Mouse (Mus musculus): ENCODE measurements around the gene Riox1. TPM values are rescaled to one million over a fixed set of nuclear protein-coding genes. Genes with fewer than 3 reads are reported as not detected.
"Not testable (repeated sequence)": the region's sequence is repeated elsewhere in the genome, so short reads cannot be mapped to it uniquely, and the experiment has no call there.

The Riox1 gene
- polyA plus RNA-seq, 1 experiment from 2014 or later: 18.3 TPM

- Histone ChIP-seq H3K27ac (peak overlapping the region; percentile 33; the same call in 1 of the 2 replicates), H3K4me3 (replicated peaks) (no peak overlapping the region), H3K27me3 (replicated peaks) (no peaks in the 10 kb centered on the region), H3K4me1 (replicated peaks) (no peaks in the 10 kb centered on the region), H3K9ac (no peak overlapping the region), H3K36me3 (0 out of 2 replicates have a peak, but pooled peaks cover 4% of the 10 kb centered on the region), H3K4me2 (replicated peaks) (no peak overlapping the region), H3K9me3 (no peaks in the 10 kb centered on the region)
- 53% methylated on average over 11 of the region's 11 CpGs for WGBS
- ATAC-seq: peak; percentile 50
These were observed 48.1 kb downstream of the Riox1 start for GRCm38 (mm10) chr12:83998341-83999107.

- 54% methylated on average over 8 of the region's 8 CpGs for WGBS
- H3K27ac ChIP-seq: peak overlapping the region; percentile 52
- H3K4me2 ChIP-seq (replicated peaks); H3K9ac ChIP-seq; H3K27me3 ChIP-seq (replicated peaks); H3K4me3 ChIP-seq (replicated peaks); H3K9me3 ChIP-seq; H3K36me3 ChIP-seq; H3K4me1 ChIP-seq (replicated peaks): not testable (repeated sequence)
- ATAC-seq: peak; percentile 86
These were observed 48.8 kb downstream of the Riox1 start for GRCm38 (mm10) chr12:83999237-83999636.

DNA sequence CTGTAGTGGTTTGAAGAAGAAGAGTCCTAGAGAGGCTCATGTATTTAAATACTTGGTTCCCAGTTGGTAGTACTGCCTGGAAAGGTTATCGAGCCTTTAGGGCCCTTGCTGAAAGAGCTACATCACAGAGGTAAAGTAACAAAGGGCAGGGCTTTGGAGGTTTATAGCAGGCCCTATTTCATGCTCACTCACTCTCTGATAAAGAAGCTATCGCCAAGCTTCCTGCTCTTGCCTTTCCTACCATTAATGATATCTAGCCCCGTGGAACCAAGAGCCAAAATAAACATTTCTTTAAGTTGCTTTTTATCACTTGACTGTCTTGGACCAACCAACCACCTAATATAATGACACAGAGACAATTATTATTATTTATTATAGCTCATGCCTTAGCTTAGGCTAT is 50.0 kb downstream of the Riox1 start:
- no peaks in the 10 kb centered on the region for H3K36me3 ChIP-seq
- ATAC-seq: peak; percentile 65
- H3K9me3 ChIP-seq: no peaks in the 10 kb centered on the region
- WGBS: 50% methylated on average over 3 of the region's 3 CpGs
- no peaks in the 10 kb centered on the region for H3K4me1 ChIP-seq (replicated peaks)
- no peak overlapping the region for H3K9ac ChIP-seq
- H3K4me2 ChIP-seq (replicated peaks): no peak overlapping the region
- 0 out of 2 replicates have a peak overlapping the region, but pooled peaks have one; percentile 52 for H3K27ac ChIP-seq
- no peaks in the 10 kb centered on the region for H3K27me3 ChIP-seq (replicated peaks)
- H3K4me3 ChIP-seq (replicated peaks): no peak overlapping the region

Other genes starting within 250 kb of the Riox1 start
- gene Papln, start 187.0 kb upstream of the Riox1 start, polyA plus RNA-seq (2015; fragmentation: Nextera tagmentation; extraction: Ambion mirVana): 3.6 and 3.7 TPM in 2 replicates
- 34.4 and 35.9 TPM in 2 replicates for gene Numb, start 28.7 kb upstream of the Riox1 start, polyA plus RNA-seq (2015; fragmentation: Nextera tagmentation; extraction: Ambion mirVana)
- not detected in 2 replicates for gene Heatr4, start 34.2 kb downstream of the Riox1 start, polyA plus RNA-seq (2015; fragmentation: Nextera tagmentation; extraction: Ambion mirVana)
- 34.3 and 35.8 TPM in 2 replicates for gene Acot2, start 37.3 kb downstream of the Riox1 start, polyA plus RNA-seq (2015; fragmentation: Nextera tagmentation; extraction: Ambion mirVana)
- 125 and 142 TPM in 2 replicates for gene Acot1, start 58.9 kb downstream of the Riox1 start, polyA plus RNA-seq (2015; fragmentation: Nextera tagmentation; extraction: Ambion mirVana)
- 8.2 and 8.9 TPM in 2 replicates for gene Acot4, start 87.8 kb downstream of the Riox1 start, polyA plus RNA-seq (2015; fragmentation: Nextera tagmentation; extraction: Ambion mirVana)
- gene Gm49366, start 88.3 kb downstream of the Riox1 start, polyA plus RNA-seq (2015; fragmentation: Nextera tagmentation; extraction: Ambion mirVana): not detected in 2 replicates
- gene Acot3, start 101.5 kb downstream of the Riox1 start, polyA plus RNA-seq (2015; fragmentation: Nextera tagmentation; extraction: Ambion mirVana): 3.2 and 4.8 TPM in 2 replicates
- 0.18 TPM in 1 of 2 replicates, not detected in the other for gene Acot5, start 118.7 kb downstream of the Riox1 start, polyA plus RNA-seq (2015; fragmentation: Nextera tagmentation; extraction: Ambion mirVana)
- gene Acot6, start 150.0 kb downstream of the Riox1 start, polyA plus RNA-seq (2015; fragmentation: Nextera tagmentation; extraction: Ambion mirVana): 2.0 and 2.1 TPM in 2 replicates
- 3.9 TPM in 2 replicates for gene Dnal1, start 163.8 kb downstream of the Riox1 start, polyA plus RNA-seq (2015; fragmentation: Nextera tagmentation; extraction: Ambion mirVana)
- 0.59 and 0.63 TPM in 2 replicates for gene Pnma1, start 197.9 kb downstream of the Riox1 start, polyA plus RNA-seq (2015; fragmentation: Nextera tagmentation; extraction: Ambion mirVana)